Mouse (Mus musculus) liver, embryonic 14.5 days (tissue): ENCODE data around the gene Ankrd35. TPM values are rescaled to one million over a fixed set of nuclear protein-coding genes. Genes with fewer than 3 reads are reported as not detected.
A peak's percentile ranks its signal among the peaks of the same experiment; 100 is the strongest.

Experiments used
- ATAC-seq: fragments of 200-750 bp; cut with Nextera tagmentation; 2 replicates; pipeline ENCODE4 v1.8.0; 2017; ENCODE audit warnings: moderate number of reproducible peaks, mild to moderate bottlenecking, moderate library complexity; ENCODE audit not compliant: insufficient read depth
- DNase-seq, 3 experiments: peaks; one replicate each; pipeline ENCODE4 v3.0.0-alpha.2; 2012 to 2013; ENCODE audit warnings: low read depth in 3 of 3, low spot score in 3 of 3
- H3K27ac ChIP-seq: fragments of 300-500 bp; sonication (generic); 2 replicates; pipeline ENCODE4 v1.5.1; 2014; ENCODE audit warnings: moderate library complexity, mild to moderate bottlenecking, control low read depth, inconsistent platforms
- H3K27me3 ChIP-seq: fragments of 300-500 bp; sonication (generic); 2 replicates; pipeline ENCODE4 v1.6.1; 2014; ENCODE audit warnings: mild to moderate bottlenecking, low read length, moderate library complexity; ENCODE audit not compliant: control insufficient read depth, insufficient read depth
- H3K36me3 ChIP-seq: fragments of 300-500 bp; sonication (generic); replicated peaks from 2 replicates; pipeline ENCODE4 v1.6.1; 2014; ENCODE audit warnings: low read depth; ENCODE audit not compliant: control insufficient read depth, insufficient read depth
- H3K4me1 ChIP-seq, 2 experiments: fragments of 200-500 bp in 1 of 2; fragments of 300-500 bp in 1 of 2; sonication (generic) in 1 of 2; replicated peaks; 2 replicates each; pipeline ENCODE4 v1.6.1; 2012 to 2014; ENCODE audit warnings: antibody characterized with exemption in 1 of 2, inconsistent platforms in 1 of 2, low read length in 1 of 2; ENCODE audit not compliant: control insufficient read depth in 2 of 2, insufficient read depth in 2 of 2
- H3K4me2 ChIP-seq: fragments of 300-500 bp; sonication (generic); 2 replicates; pipeline ENCODE4 v1.6.1; 2014; ENCODE audit warnings: low read depth, mild to moderate bottlenecking, control low read depth, moderate library complexity
- H3K4me3 ChIP-seq, 2 experiments: fragments of 200-500 bp in 1 of 2; fragments of 300-500 bp in 1 of 2; sonication (generic) in 1 of 2; 2 replicates each; pipeline ENCODE4 v1.5.1; 2012 to 2014; ENCODE audit warnings: low read depth in 2 of 2, low read length in 2 of 2, mild to moderate bottlenecking in 2 of 2, control low read depth in 1 of 2, inconsistent platforms in 1 of 2, moderate library complexity in 1 of 2; ENCODE audit not compliant: insufficient read depth in 1 of 2
- H3K9ac ChIP-seq: fragments of 300-500 bp; sonication (generic); replicated peaks from 2 replicates; pipeline ENCODE4 v1.6.1; 2014; ENCODE audit warnings: mild to moderate bottlenecking, control low read depth, moderate library complexity
- H3K9me3 ChIP-seq: fragments of 300-500 bp; sonication (generic); 2 replicates; pipeline ENCODE4 v1.6.1; 2016; ENCODE audit warnings: low read length, mixed read lengths; ENCODE audit not compliant: control insufficient read depth
- CTCF ChIP-seq: IDR thresholded peaks from 2 replicates; pipeline ENCODE4 v1.5.1; 2016; ENCODE audit warnings: antibody characterized with exemption, low read depth, control low read depth
- EP300 ChIP-seq: IDR thresholded peaks from 2 replicates; pipeline ENCODE4 v1.6.1; 2016; ENCODE audit warnings: antibody characterized with exemption, low read depth
- WGBS: fragments of 180-500 bp; shearing (Covaris S2); extraction: QIAGEN DNeasy Blood & Tissue Kit; methylation state at CpG from one replicate; pipeline ENCODE4 v1.1.7; 2014; ENCODE audit not compliant: insufficient replicate concordance; 5-methylcytosine and 5-hydroxymethylcytosine counted together
- polyA plus RNA-seq, 2 experiments: library from polyadenylated mRNA; depleted of rRNA in 1 of 2; stranded (reverse) in 1 of 2; unstranded in 1 of 2; fragments of >200 nt; fragmentation: Nextera tagmentation in 1 of 2; extraction: Ambion mirVana in 1 of 2; gene quantifications; 2 replicates each; pipeline versions ENCODE4 v1.2.1 to v1.2.3; 2012 to 2014

Ankrd35 gene
- polyA plus RNA-seq, 2 experiments: 0.22 to 0.26 TPM

GRCm38 (mm10) chr3:96706217-96706616 is 36.3 kb downstream of the Ankrd35 start:
- ATAC-seq (no peak), DNase-seq (no peak)
- Histone ChIP-seq H3K9me3 (no peaks in the 10 kb centered on the region), H3K9ac (no peak overlapping the region), H3K27ac (no peak overlapping the region), H3K4me3 (no peak overlapping the region), H3K4me2 (no peak overlapping the region), H3K36me3 (peaks cover 10% of the 10 kb centered on the region), H3K4me1 (no peaks in the 10 kb centered on the region), H3K27me3 (peaks cover 7% of the 10 kb centered on the region; the same call in 1 of the 2 replicates)
- 73% methylated on average over 11 of the region's 11 CpGs for WGBS
- TF ChIP-seq EP300: no peak
- TF ChIP-seq CTCF: no peak

- ATAC-seq (no peak), DNase-seq (no peak)
- Histone ChIP-seq H3K9me3 (no peaks in the 10 kb centered on the region), H3K4me2 (no peak overlapping the region), H3K4me1 (no peaks in the 10 kb centered on the region), H3K36me3 (peaks cover 12% of the 10 kb centered on the region), H3K4me3 (no peak overlapping the region), H3K9ac (no peak overlapping the region), H3K27me3 (peaks cover 7% of the 10 kb centered on the region; the same call in 1 of the 2 replicates), H3K27ac (no peak overlapping the region)
- WGBS: 66% methylated on average over 7 of the region's 7 CpGs
- TF ChIP-seq CTCF: no peak
- TF ChIP-seq EP300: no peak
These were observed 37.1 kb downstream of the Ankrd35 start for GRCm38 (mm10) chr3:96706984-96707383.

- peak; percentile 73 for ATAC-seq
- peaks cover 13% of the 10 kb centered on the region for H3K36me3 ChIP-seq
- H3K27ac ChIP-seq: no peak within 1 kb of the TSS
- H3K27me3 ChIP-seq: peaks cover 7% of the 10 kb centered on the region; the same call in 1 of the 2 replicates
- TF ChIP-seq EP300 (no peak), CTCF (peak; percentile 89)
- peak within 1 kb of the TSS; percentile 43 to 53 for H3K4me3 ChIP-seq
- no peak within 1 kb of the TSS for H3K9ac ChIP-seq
- 5% methylated on average over 42 of the region's 42 CpGs for WGBS
- H3K9me3 ChIP-seq: no peaks in the 10 kb centered on the region
- no peaks in the 10 kb centered on the region for H3K4me1 ChIP-seq
- peak in 1 of 3 experiments; percentile 44 for DNase-seq
- H3K4me2 ChIP-seq: peak within 1 kb of the TSS; percentile 71
These were observed 38.2 kb downstream of the Ankrd35 start, which contains the start of gene Nudt17 for GRCm38 (mm10) chr3:96707903-96708683. TSS of gene Nudt17 (minus strand) at chr3:96708562.

GRCm38 (mm10) chr3:96708684-96709064 is 38.7 kb downstream of the Ankrd35 start:
- no peak for TF ChIP-seq EP300
- TF ChIP-seq CTCF: no peak
- H3K4me2 ChIP-seq: peak overlapping the region; percentile 71
- no peak for ATAC-seq
- no peak overlapping the region for H3K27ac ChIP-seq
- H3K27me3 ChIP-seq: peaks cover 7% of the 10 kb centered on the region; the same call in 1 of the 2 replicates
- no peaks in the 10 kb centered on the region for H3K4me1 ChIP-seq
- H3K9ac ChIP-seq: no peak overlapping the region
- DNase-seq: no peak
- no peaks in the 10 kb centered on the region for H3K9me3 ChIP-seq
- H3K4me3 ChIP-seq: no peak overlapping the region
- WGBS: 50% methylated on average over 2 of the region's 2 CpGs
- peaks cover 17% of the 10 kb centered on the region for H3K36me3 ChIP-seq

- H3K9me3 ChIP-seq: no peaks in the 10 kb centered on the region
- no peak overlapping the region for H3K27ac ChIP-seq
- H3K4me2 ChIP-seq: no peak overlapping the region
- peaks cover 40% of the 10 kb centered on the region for H3K36me3 ChIP-seq
- H3K4me1 ChIP-seq: 0 out of 4 replicates have a peak, but pooled peaks cover 0 to 1% of the 10 kb centered on the region in 2 experiments
- DNase-seq (no peak), ATAC-seq (no peak)
- H3K4me3 ChIP-seq: no peak overlapping the region
- H3K27me3 ChIP-seq: no peaks in the 10 kb centered on the region
- whole genome bisulfite sequencing: 75% methylated on average over 5 of the region's 5 CpGs
- TF ChIP-seq EP300 (no peak), CTCF (no peak)
- H3K9ac ChIP-seq: no peak overlapping the region
These were observed 44.4 kb downstream of the Ankrd35 start for GRCm38 (mm10) chr3:96714286-96714685.
